7 mouse cellular contexts compared by ENCODE assay signal in genomic region chr13:63564626-63565319, GRCm38 (mm10). TPM values are rescaled to one million over a fixed set of nuclear protein-coding genes. Genes with fewer than 3 reads are reported as not detected.
DNase-seq lines count a peak whose midpoint lies in the region; ATAC-seq and TF ChIP-seq lines count a peak whose summit lies in the region.

No protein-coding gene starts in this region.

- H3K36me3 ChIP-seq in hindbrain, embryonic 16.5 days (ENCODE audit: control insufficient read depth, insufficient read depth, low read length), result no peaks in the 10 kb centered on the region
- H3K36me3 ChIP-seq in limb, embryonic 12.5 days, result peaks cover 13% of the 10 kb centered on the region; the same call in 1 of the 2 replicates
- H3K36me3 ChIP-seq in midbrain, embryonic 13.5 days, result peaks cover 3% of the 10 kb centered on the region; the same call in 1 of the 2 replicates

- WGBS in hindbrain, embryonic 16.5 days, result under 1% methylated on average over 31 of the region's 36 CpGs
- 0% methylated on average over 36 of the region's 36 CpGs for WGBS in limb, embryonic 12.5 days
- WGBS in midbrain, embryonic 13.5 days, result under 1% methylated on average over 36 of the region's 36 CpGs

- H3K27ac ChIP-seq in gastrocnemius, adult 2 months, result peak overlapping the region; percentile 94
- H3K27ac ChIP-seq in hindbrain, embryonic 16.5 days (ENCODE audit: low read depth, low read length), result peak overlapping the region; percentile 98
- H3K27ac ChIP-seq in limb, embryonic 12.5 days, result peak overlapping the region; percentile 100
- peak overlapping the region; percentile 99 for H3K27ac ChIP-seq in midbrain, embryonic 13.5 days

- H3K9me3 ChIP-seq in hindbrain, embryonic 16.5 days (ENCODE audit: control insufficient read depth, low read length), result no peaks in the 10 kb centered on the region
- H3K9me3 ChIP-seq in limb, embryonic 12.5 days, result no peaks in the 10 kb centered on the region
- H3K9me3 ChIP-seq in midbrain, embryonic 13.5 days, result no peaks in the 10 kb centered on the region

- H3K4me2 ChIP-seq in hindbrain, embryonic 16.5 days (ENCODE audit: low read length), result peak overlapping the region; percentile 98
- H3K4me2 ChIP-seq in limb, embryonic 12.5 days, result peak overlapping the region; percentile 97
- H3K4me2 ChIP-seq in midbrain, embryonic 13.5 days (replicated peaks), result peak overlapping the region; percentile 97

- peak overlapping the region; percentile 95 for H3K9ac ChIP-seq in hindbrain, embryonic 16.5 days (ENCODE audit: low read depth, low read length)
- peak overlapping the region; percentile 100 for H3K9ac ChIP-seq in limb, embryonic 12.5 days (replicated peaks)
- peak overlapping the region; percentile 98 for H3K9ac ChIP-seq in midbrain, embryonic 13.5 days (replicated peaks)

- peaks cover 26% of the 10 kb centered on the region for H3K4me1 ChIP-seq in hindbrain, embryonic 16.5 days (ENCODE audit: control insufficient read depth, insufficient read depth, low read depth, low read length)
- H3K4me1 ChIP-seq in limb, embryonic 12.5 days (replicated peaks), result peaks cover 40% of the 10 kb centered on the region
- H3K4me1 ChIP-seq in midbrain, embryonic 13.5 days (replicated peaks), result peaks cover 55% of the 10 kb centered on the region

- H3K27me3 ChIP-seq in hindbrain, embryonic 16.5 days (replicated peaks; ENCODE audit: control insufficient read depth, insufficient read depth, low read length), result peaks cover under 1% of the 10 kb centered on the region; the same call in 1 of the 2 replicates
- peaks cover 5% of the 10 kb centered on the region for H3K27me3 ChIP-seq in limb, embryonic 12.5 days
- peaks cover 15% of the 10 kb centered on the region for H3K27me3 ChIP-seq in midbrain, embryonic 13.5 days

- DNase-seq in adrenal gland, adult (ENCODE audit: inconsistent age in 2 of 2, low spot score in 1 of 2), result peak; percentile 90 to 97
- DNase-seq in cerebellum, postnatal 36 days, result peak; percentile 71 to 74
- peak; percentile 77 for DNase-seq in gastrocnemius, adult 2 months
- DNase-seq in spleen, postnatal 10 days (ENCODE audit: low spot score in 2 of 2), result peak; percentile 68 to 69

- TF ChIP-seq CTCF in gastrocnemius, adult 2 months (IDR thresholded peaks at IDR 0.05), result no peak

- ATAC-seq in hindbrain, embryonic 16.5 days, result no peak
- ATAC-seq in limb, embryonic 12.5 days (ENCODE audit: insufficient number of reproducible peaks, insufficient read depth, low FRiP score, low TSS enrichment, low read depth), result no peak
- no peak for ATAC-seq in midbrain, embryonic 13.5 days

- intact Hi-C loops in gastrocnemius, adult 2 months (cut with DNase I), result loop anchor here (5.0 kb wide), 3 partner anchors 78 to 253 kb away; partner anchors contain the start of gene Ercc6l2

- peak overlapping the region; percentile 79 for H3K4me3 ChIP-seq in gastrocnemius, adult 2 months
- peak overlapping the region; percentile 93 for H3K4me3 ChIP-seq in hindbrain, embryonic 16.5 days (ENCODE audit: low read length)
- H3K4me3 ChIP-seq in limb, embryonic 12.5 days (replicated peaks), result peak overlapping the region; percentile 98
- peak overlapping the region; percentile 94 for H3K4me3 ChIP-seq in midbrain, embryonic 13.5 days (replicated peaks)

RNA-seq across cellular contexts. Expression of gene Ptch1, which starts 8.6 kb away (rescaled TPM):
- total RNA-seq in gastrocnemius, adult 2 months (2021), result 10 to 100 TPM in 1 of 2 experiments, 1 to 10 TPM in 1; 8.0 to 13.0 TPM
- polyA plus RNA-seq in hindbrain, embryonic 16.5 days (2015; fragmentation: Nextera tagmentation; extraction: Ambion mirVana), result 15.3 and 17.3 TPM in 2 replicates
- 21.6 and 23.0 TPM in 2 replicates for polyA plus RNA-seq in limb, embryonic 12.5 days (2016; fragmentation: Nextera tagmentation; extraction: Ambion mirVana)
- 16.0 and 17.8 TPM in 2 replicates for polyA plus RNA-seq in midbrain, embryonic 13.5 days (2015; fragmentation: Nextera tagmentation; extraction: Ambion mirVana)
